Mouse (Mus musculus) liver, adult 2 months (tissue): Measurements from ENCODE around the gene Ncan.

Source experiments
- CTCF ChIP-seq: fragments of 200-500 bp; IDR thresholded peaks from 2 replicates; pipeline ENCODE4 v1.5.1; 2011; ENCODE audit warnings: low read depth, low read length, control low read depth
- POLR2A ChIP-seq: fragments of 200-500 bp; IDR thresholded peaks from 2 replicates; pipeline ENCODE4 v1.6.1; 2011; ENCODE audit warnings: low read length, control low read depth; ENCODE audit not compliant: insufficient read depth; ENCODE audit errors: extremely low read depth

GRCm38 (mm10) chr8:70086151-70086550, 34.5 kb downstream of the Ncan start:
- TF ChIP-seq CTCF = no peak
- TF ChIP-seq POLR2A = no peak
